Mouse (Mus musculus) C2C12 (cell line): ENCODE measurements around the gene Pagr1b. TPM values are rescaled to one million over a fixed set of nuclear protein-coding genes. Genes with fewer than 3 reads are reported as not detected.

Source experiments
- H3K27me3 ChIP-seq: one replicate; pipeline ENCODE4 v1.6.1; 2011; ENCODE audit not compliant: control insufficient read depth, insufficient read depth, insufficient read length
- H3K36me3 ChIP-seq: one replicate; pipeline ENCODE4 v1.6.1; 2011; ENCODE audit not compliant: control insufficient read depth, insufficient read depth
- H3K4me3 ChIP-seq: one replicate; pipeline ENCODE4 v1.5.1; 2011; ENCODE audit warnings: mild to moderate bottlenecking, control low read depth; ENCODE audit not compliant: poor library complexity, insufficient read depth, severe bottlenecking
- H3K79me2 ChIP-seq: one replicate; pipeline ENCODE4 v1.6.1; 2011; ENCODE audit not compliant: control insufficient read depth, insufficient read depth
- H3K79me3 ChIP-seq: one replicate; pipeline ENCODE4 v1.6.1; 2011; ENCODE audit warnings: low read depth, control low read depth
- H3ac ChIP-seq: one replicate; pipeline ENCODE3; 2011; ENCODE audit warnings: low read depth; ENCODE audit not compliant: control insufficient read depth, insufficient read length
- CEBPB ChIP-seq: IDR thresholded peaks from one replicate; pipeline ENCODE4 v1.6.1; 2011; ENCODE audit warnings: low read depth, mild to moderate bottlenecking, control low read depth, moderate library complexity
- CTCF ChIP-seq: IDR thresholded peaks from one replicate; pipeline ENCODE4 v1.5.1; 2011; ENCODE audit not compliant: control insufficient read depth, insufficient read depth, insufficient read length
- FOSL1 ChIP-seq: IDR thresholded peaks from one replicate; pipeline ENCODE4 v1.8.0; 2011; ENCODE audit warnings: mild to moderate bottlenecking, low read length; ENCODE audit not compliant: poor library complexity, insufficient read depth, severe bottlenecking
- MAX ChIP-seq: IDR thresholded peaks from one replicate; pipeline ENCODE4 v1.6.1; 2011; ENCODE audit warnings: mild to moderate bottlenecking, control low read depth
- MYOD1 ChIP-seq: IDR thresholded peaks from one replicate; pipeline ENCODE4 v1.6.1; 2011; ENCODE audit warnings: low read depth; ENCODE audit not compliant: control insufficient read depth, insufficient read length
- MYOG ChIP-seq: IDR thresholded peaks from one replicate; pipeline ENCODE4 v1.6.1; 2011; ENCODE audit not compliant: control insufficient read depth, insufficient read length; ENCODE audit errors: extremely low read depth
- USF1 ChIP-seq: IDR thresholded peaks from one replicate; pipeline ENCODE4 v1.6.1; 2011; ENCODE audit warnings: low read depth, mild to moderate bottlenecking, control low read depth, moderate library complexity
- polyA plus RNA-seq: library from polyadenylated mRNA; unstranded; fragments of >200 nt; fragmentation: generic; extraction: Trizol; gene quantifications from one replicate; pipeline ENCODE4 v1.2.1, GENCODE M21; 2012; ENCODE audit warnings: missing spikeins

Gene Pagr1b
- polyA plus RNA-seq, 1 experiment = 1.2 TPM

DNA sequence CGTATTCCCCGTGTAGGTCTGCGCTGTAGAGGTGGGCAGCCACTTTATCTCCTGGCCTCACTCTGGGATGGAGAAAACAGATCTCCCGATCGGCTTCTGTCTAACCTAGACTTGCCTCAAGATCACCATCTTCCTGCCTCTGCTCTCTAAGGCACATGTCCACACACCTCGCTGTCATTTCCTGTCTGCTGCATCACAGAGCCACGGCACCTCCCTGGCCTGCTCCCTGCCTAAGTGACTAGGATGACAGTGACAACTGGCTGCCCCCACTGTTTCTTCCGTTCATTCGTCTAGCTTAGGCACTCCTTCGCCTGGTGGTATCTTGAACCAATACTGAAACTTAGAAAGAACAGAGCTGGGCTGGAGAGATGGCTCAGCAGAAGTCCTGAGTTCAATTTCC lies 16.7 kb downstream of the Pagr1b start:
- H3K4me3 ChIP-seq = no peak overlapping the region
- H3K79me2 ChIP-seq = no peaks in the 10 kb centered on the region
- H3K27me3 ChIP-seq = no peaks in the 10 kb centered on the region
- H3K36me3 ChIP-seq = peaks cover 3% of the 10 kb centered on the region
- H3ac ChIP-seq = no peak overlapping the region
- TF ChIP-seq CEBPB = no peak
- no peak for TF ChIP-seq FOSL1
- no peak for TF ChIP-seq CTCF
- no peak for TF ChIP-seq MYOD1
- TF ChIP-seq MAX = no peak
- no peak for TF ChIP-seq USF1
- no peak for TF ChIP-seq MYOG
- H3K79me3 ChIP-seq = no peaks in the 10 kb centered on the region

DNA sequence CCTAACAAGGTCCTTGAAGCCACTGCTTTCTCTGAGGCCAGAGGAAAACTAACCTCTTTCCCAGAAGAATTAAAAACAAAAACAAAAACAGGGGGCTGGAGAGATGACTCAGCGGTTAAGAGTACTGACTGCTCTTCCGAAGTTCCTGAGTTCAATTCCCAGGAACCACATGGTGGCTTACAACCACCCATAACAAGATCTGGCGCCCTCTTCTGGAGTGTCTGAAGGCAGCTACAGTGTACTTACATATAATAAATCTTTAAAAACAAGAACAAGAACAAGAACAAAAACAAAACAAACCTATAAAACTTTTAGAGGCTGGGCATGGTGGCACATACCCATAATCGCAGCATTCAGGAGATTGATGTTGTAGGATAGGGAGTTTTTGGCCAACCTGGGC lies 19.8 kb downstream of the Pagr1b start:
- Histone ChIP-seq H3K36me3 (peaks cover 3% of the 10 kb centered on the region), H3ac (no peak overlapping the region), H3K4me3 (no peak overlapping the region), H3K27me3 (no peaks in the 10 kb centered on the region), H3K79me2 (no peaks in the 10 kb centered on the region), H3K79me3 (no peaks in the 10 kb centered on the region)
- TF ChIP-seq MYOD1 (no peak), CEBPB (no peak), CTCF (no peak), MYOG (no peak), USF1 (no peak), MAX (no peak), FOSL1 (no peak)

DNA sequence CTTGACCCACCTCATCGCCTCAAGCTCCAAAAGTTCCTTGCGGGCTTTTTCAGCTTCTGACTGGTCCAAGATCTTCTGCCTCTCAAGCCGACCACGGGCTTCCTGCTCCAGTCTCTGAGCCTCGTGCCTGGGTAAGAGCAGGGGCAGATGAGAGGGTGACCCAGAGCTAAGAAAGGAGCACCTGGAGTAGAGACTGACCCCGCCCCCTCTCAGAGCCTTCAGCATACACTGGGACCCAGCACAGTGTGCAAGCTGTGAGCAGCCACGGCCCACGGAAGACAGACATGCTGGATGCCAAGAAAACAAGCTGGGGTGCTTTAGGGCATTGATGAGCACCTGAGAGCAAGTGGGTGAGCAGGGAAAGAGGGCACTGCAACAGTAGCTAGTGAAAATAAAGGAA lies 27.5 kb downstream of the Pagr1b start:
- no peak overlapping the region for H3K4me3 ChIP-seq
- H3K27me3 ChIP-seq = no peaks in the 10 kb centered on the region
- no peak overlapping the region for H3ac ChIP-seq
- no peak for TF ChIP-seq MYOD1
- H3K36me3 ChIP-seq = peaks cover 6% of the 10 kb centered on the region
- H3K79me2 ChIP-seq = no peaks in the 10 kb centered on the region
- no peaks in the 10 kb centered on the region for H3K79me3 ChIP-seq

DNA sequence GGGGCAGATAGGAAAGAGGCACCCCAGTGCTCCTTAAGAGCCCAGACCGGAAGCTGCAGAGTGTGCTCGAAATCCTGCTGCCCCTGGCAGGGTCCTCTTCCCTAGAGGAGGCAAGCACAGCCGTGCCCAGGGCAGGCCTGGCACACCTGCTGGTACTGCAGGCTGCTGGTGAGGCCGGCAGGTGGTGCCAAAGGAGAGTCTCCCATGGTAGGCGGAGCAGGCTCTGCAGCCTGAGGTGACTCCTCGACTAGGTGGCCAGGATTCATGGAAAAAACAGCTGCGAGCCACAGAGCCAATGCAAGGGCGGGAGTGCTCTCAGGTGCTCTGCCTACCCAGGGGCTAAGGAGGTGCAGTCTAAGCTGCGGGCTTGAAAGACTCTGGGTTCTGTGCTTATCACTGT lies 30.0 kb downstream of the Pagr1b start:
- Histone ChIP-seq H3K36me3 (peaks cover 6% of the 10 kb centered on the region), H3K4me3 (no peak overlapping the region), H3K79me3 (no peaks in the 10 kb centered on the region), H3K27me3 (no peaks in the 10 kb centered on the region), H3K79me2 (no peaks in the 10 kb centered on the region), H3ac (no peak overlapping the region)
- TF ChIP-seq MAX = no peak
- TF ChIP-seq CTCF = peak; percentile 43

DNA sequence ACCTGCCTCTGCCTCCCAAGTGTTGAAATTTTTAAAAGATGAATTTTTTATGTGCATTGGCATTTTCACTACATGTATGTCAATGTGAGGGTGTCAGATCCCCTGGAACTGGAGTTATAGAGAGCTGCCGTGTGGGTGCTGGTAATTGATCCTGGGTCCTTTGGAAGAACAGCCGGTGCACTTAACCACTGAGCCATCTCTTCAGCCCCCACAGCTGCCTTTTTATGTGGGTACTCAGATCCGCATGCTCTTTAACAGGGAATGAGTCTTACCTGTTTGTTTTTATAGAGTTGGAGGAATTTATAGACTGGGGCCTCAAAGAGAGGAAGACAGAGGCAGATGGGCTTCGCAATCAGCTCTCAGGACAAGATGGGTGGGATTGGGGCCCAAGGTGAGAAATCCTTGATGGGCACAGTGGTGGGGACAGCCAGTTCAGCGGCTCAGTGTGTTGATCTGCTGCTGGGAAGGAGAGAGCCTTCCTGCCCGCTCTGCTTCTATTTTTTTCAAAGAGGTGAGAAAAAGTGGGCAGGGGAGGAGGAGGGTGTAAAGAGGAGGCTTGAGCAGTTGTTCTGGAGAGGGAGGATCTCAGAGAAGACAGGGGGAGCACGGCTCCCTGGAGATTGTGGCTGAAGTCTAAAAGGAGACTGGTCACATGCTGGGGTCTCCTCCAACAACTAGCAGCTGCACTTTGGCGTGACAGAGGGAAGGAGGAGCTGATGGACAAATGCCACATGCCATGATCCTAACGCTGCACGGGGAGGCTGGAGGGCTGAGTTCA lies 31.4 kb downstream of the Pagr1b start:
- H3K79me3 ChIP-seq = no peaks in the 10 kb centered on the region
- no peaks in the 10 kb centered on the region for H3K79me2 ChIP-seq
- H3K36me3 ChIP-seq = peaks cover 8% of the 10 kb centered on the region
- H3ac ChIP-seq = no peak overlapping the region
- no peak overlapping the region for H3K4me3 ChIP-seq
- no peaks in the 10 kb centered on the region for H3K27me3 ChIP-seq
- no peak for TF ChIP-seq FOSL1
- TF ChIP-seq MAX = no peak
- no peak for TF ChIP-seq MYOG
- TF ChIP-seq MYOD1 = no peak
- no peak for TF ChIP-seq CEBPB
- TF ChIP-seq USF1 = no peak
- TF ChIP-seq CTCF = no peak

DNA sequence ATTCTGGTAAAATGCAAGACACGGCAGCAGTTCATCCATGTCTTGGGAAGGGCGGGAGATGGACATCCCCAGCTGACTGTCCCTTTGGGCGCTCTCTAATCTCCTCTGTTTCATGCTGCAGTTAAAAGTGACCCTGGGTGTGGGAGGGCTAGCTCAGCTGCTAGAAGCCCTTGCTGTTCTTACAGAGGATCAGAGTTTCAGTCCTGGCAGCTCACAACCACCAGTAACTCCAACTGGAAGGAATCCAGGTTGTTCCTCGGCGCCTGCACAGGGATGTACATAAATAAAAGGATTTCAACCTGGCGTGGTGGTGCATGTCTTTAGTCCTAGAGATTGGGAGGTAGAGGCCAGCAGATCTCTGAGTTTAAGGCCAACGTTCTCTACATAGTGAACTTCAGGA lies 33.2 kb downstream of the Pagr1b start:
- no peak overlapping the region for H3K4me3 ChIP-seq
- H3K36me3 ChIP-seq = peaks cover 24% of the 10 kb centered on the region
- TF ChIP-seq CTCF = no peak
- no peak for TF ChIP-seq MYOD1
- no peak for TF ChIP-seq CEBPB
- TF ChIP-seq FOSL1 = no peak
- no peak for TF ChIP-seq MAX
- no peak for TF ChIP-seq USF1
- TF ChIP-seq MYOG = no peak
- H3K79me3 ChIP-seq = no peaks in the 10 kb centered on the region
- H3ac ChIP-seq = no peak overlapping the region
- peaks cover 9% of the 10 kb centered on the region for H3K79me2 ChIP-seq
- H3K27me3 ChIP-seq = no peaks in the 10 kb centered on the region
